Mouse (Mus musculus) heart, adult 9 months (tissue): ENCODE results near the gene Ddx52.

ENCODE experiments used
- DNase-seq, 2 experiments: peaks; one replicate each; pipeline ENCODE4 v3.0.0; 2022; ENCODE audit warnings: low spot score in 2 of 2

Ddx52 gene

GRCm38 (mm10) chr11:83968205-83968575 is 26.3 kb downstream of the Ddx52 start:
- DNase-seq: no peak

GRCm38 (mm10) chr11:83969040-83969439 is 27.2 kb downstream of the Ddx52 start:
- no peak for DNase-seq

GRCm38 (mm10) chr11:83974561-83975346 is 32.9 kb downstream of the Ddx52 start:
- DNase-seq: no peak

- DNase-seq: no peak
Measured at GRCm38 (mm10) chr11:83975488-83975887, 33.6 kb downstream of the Ddx52 start.

GRCm38 (mm10) chr11:83976236-83976977 is 34.5 kb downstream of the Ddx52 start:
- DNase-seq: no peak

GRCm38 (mm10) chr11:83977810-83978209 is 35.9 kb downstream of the Ddx52 start:
- DNase-seq: no peak

GRCm38 (mm10) chr11:83979992-83980391 is 38.1 kb downstream of the Ddx52 start:
- DNase-seq: no peak

GRCm38 (mm10) chr11:83981338-83981737 is 39.5 kb downstream of the Ddx52 start:
- DNase-seq: no peak

GRCm38 (mm10) chr11:83991701-83992100 is 49.8 kb downstream of the Ddx52 start:
- no peak for DNase-seq

- DNase-seq: peak in 1 of 2 experiments; percentile 29
Measured at GRCm38 (mm10) chr11:83993428-83993827, 51.6 kb downstream of the Ddx52 start.

- no peak for DNase-seq
Measured at GRCm38 (mm10) chr11:83994481-83994880, 52.6 kb downstream of the Ddx52 start.

GRCm38 (mm10) chr11:83995535-83995950 is 53.7 kb downstream of the Ddx52 start:
- no peak for DNase-seq

GRCm38 (mm10) chr11:83997171-83997868 is 55.5 kb downstream of the Ddx52 start:
- DNase-seq: no peak

GRCm38 (mm10) chr11:83998993-83999392 is 57.1 kb downstream of the Ddx52 start:
- DNase-seq: no peak

GRCm38 (mm10) chr11:83999411-83999915 is 57.6 kb downstream of the Ddx52 start:
- DNase-seq: no peak

- no peak for DNase-seq
Measured at GRCm38 (mm10) chr11:84001257-84001656, 59.4 kb downstream of the Ddx52 start.

GRCm38 (mm10) chr11:84003986-84004385 is 62.1 kb downstream of the Ddx52 start:
- DNase-seq: no peak

- no peak for DNase-seq
Measured at GRCm38 (mm10) chr11:84009001-84009400, 67.1 kb downstream of the Ddx52 start.

GRCm38 (mm10) chr11:84010411-84010810 is 68.5 kb downstream of the Ddx52 start:
- DNase-seq: no peak

- no peak for DNase-seq
Measured at GRCm38 (mm10) chr11:84011050-84011449, 69.2 kb downstream of the Ddx52 start.

GRCm38 (mm10) chr11:84011576-84011975 is 69.7 kb downstream of the Ddx52 start:
- no peak for DNase-seq
